Mouse (Mus musculus) heart, postnatal 10 days (tissue): ENCODE data around the gene Robo3. TPM values are rescaled to one million over a fixed set of nuclear protein-coding genes. Genes with fewer than 3 reads are reported as not detected.

Source experiments
- DNase-seq, 2 experiments: peaks; one replicate each; pipeline ENCODE4 v3.0.0; 2021
- intact Hi-C: fragments of 180-260 bp; cut with DNase I; formaldehyde crosslinking; loops from one replicate; pipeline ENCODE4 v1.15.1; 2025
- total RNA-seq, 2 experiments: library from RNA; stranded (reverse); gene quantifications; 2 replicates each; pipeline ENCODE4 v1.2.3; 2021

Robo3 gene
- total RNA-seq = not detected

DNA sequence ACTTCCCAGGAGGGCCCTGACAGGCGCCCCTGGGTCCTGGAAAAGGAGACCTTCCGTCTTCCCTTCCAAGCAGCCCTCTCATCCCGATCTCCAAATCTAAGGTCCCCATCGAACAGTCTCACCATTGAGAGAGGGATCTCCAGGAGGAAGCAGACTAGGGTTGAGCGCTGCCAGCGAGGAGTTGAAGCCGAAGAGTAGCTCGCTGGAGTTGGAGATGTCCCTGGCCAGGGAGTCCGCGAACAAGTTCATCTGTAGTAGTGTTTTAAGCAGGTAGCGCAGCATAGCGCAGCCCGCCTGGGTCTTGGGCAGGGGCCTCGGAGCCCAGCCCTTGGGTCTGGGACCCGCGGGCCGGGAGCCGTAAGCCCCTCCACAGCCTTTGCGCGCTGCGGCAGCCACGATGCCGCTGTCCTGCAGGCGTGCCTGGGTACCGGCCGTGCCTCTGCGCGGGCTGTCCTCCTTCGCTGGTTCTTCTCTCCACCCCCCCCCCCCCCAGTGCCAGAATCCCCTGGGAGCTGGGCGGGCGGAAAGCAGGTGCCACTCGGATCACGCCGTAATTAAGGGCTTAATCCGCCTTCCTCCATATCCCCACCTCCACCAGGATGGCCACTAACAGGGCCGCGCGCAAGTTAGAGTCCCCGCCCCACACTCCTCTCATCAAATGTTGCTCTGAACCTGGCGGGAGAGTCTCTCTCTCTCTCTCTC is at the start of gene Robo3:
TSS of gene Robo3 (minus strand) at position 527 of the 702 bp plus-strand sequence.
- no peak for DNase-seq
- intact Hi-C loops = no loop called here

DNA sequence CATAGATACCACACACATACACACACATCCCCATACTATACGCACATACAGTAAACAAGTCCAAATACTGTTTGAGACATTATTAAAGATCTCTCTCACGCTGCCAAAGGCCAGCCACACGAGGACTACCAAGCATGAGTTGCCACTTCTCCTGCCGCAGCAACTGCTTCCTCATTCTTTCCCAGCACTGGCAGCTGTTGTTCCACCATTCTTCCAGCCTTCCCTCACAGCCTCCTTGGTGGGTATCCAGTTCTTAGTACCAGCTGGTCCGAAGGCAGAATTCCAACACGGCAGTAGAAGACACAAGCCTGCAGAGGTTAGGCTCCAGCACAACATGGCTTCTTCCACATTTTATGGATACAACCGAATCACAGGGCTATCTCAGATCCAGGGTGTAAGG is 41.9 kb upstream of the Robo3 start:
- intact Hi-C loops = no loop called here
- DNase-seq = no peak

DNA sequence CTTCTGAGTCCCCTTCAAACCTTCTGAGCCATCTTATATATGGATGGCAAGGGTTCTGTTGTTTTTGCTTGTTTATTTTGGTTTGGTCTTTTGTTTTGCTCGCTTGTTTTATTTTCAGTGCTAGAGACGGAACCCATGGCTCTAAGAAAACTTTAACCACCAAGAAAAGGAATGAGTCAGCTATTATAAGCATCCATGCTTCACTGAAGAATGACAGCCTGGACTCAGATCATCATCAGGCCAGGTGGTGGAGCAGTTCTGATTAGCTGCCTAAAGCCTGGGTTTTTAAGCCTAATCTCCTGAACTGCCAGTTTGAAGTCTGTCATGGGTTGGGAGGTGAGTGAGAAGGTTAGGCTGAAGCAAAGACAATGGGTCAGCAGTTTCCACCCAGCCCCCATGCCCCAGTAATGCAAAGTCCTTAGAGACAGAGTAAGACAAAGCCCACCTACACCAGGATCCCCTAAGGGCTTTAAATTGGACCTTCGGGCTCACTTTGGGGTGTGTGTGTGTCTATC is 40.6 kb upstream of the Robo3 start:
- DNase-seq = no peak
- intact Hi-C loops = no loop called here

DNA sequence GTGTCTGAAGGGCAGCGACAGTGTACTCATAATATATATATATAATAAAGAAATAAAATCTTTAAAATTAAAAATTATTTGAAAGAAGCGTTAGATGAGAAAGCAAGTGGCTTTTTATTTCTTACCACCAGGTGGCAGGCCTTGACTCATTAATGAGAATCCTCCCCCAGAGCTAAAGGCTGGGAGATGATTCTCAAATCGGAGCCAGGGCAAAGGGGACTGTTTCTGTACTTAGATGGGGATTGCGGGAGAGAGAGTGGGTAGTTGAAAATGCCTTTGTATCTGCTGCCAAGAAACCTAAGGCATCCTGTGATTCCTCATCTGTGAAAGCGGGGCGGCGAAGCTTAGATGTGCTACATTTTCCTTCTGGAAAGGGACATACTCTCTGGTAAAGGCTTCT is 29.7 kb upstream of the Robo3 start:
- DNase-seq = peak; percentile 62 to 72

DNA sequence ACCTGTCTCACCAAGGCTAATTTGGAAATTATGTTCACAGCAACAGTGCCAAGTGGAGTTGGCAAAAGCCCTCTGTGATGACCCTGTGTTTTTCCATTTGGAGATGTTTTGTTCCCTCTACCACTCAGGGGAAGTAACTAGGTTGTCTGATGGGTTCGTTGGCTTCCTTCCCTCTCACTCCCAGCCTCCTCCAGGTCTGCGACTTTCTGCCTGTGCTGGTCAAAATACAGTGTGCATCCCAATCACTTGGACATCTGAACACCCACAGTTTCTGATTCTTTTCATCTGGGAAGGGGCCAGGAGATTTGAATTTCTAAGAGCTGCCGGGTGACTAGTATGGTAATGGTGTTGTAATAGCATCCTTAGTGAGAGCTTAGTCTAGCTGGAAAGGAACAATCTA is 28.5 kb upstream of the Robo3 start:
- intact Hi-C loops = loop anchor here (2.0 to 5.0 kb wide), 2 partner anchors 31 to 176 kb away; no protein-coding TSS in a partner anchor
- DNase-seq = no peak

More for the DNA sequence above, 29.7 kb upstream of the Robo3 start:
- intact Hi-C loops = loop anchor here (1.0 to 5.0 kb wide), 3 partner anchors 82 to 175 kb away; no protein-coding TSS in a partner anchor

DNA sequence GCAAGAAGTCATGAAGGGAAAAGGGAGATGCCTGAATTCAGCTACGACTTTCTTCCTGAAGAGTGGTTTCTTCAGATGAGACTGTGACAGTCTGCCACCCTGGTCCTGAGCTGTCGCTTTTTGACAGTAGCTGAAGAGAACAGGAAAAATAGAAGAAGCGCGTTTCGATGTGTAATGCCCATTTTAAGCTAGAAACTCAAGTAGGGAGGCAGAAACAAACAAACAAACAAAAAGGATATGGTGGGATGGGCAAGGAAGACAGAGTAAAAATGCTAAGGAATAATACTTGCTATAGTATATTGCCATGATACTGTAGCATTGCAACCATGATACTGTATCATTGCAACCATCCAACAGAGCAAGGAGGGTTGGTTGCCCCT is 27.9 kb upstream of the Robo3 start:
- DNase-seq = no peak
- intact Hi-C loops = loop anchor here (2.0 to 5.0 kb wide), 2 partner anchors 30 to 176 kb away; no protein-coding TSS in a partner anchor

DNA sequence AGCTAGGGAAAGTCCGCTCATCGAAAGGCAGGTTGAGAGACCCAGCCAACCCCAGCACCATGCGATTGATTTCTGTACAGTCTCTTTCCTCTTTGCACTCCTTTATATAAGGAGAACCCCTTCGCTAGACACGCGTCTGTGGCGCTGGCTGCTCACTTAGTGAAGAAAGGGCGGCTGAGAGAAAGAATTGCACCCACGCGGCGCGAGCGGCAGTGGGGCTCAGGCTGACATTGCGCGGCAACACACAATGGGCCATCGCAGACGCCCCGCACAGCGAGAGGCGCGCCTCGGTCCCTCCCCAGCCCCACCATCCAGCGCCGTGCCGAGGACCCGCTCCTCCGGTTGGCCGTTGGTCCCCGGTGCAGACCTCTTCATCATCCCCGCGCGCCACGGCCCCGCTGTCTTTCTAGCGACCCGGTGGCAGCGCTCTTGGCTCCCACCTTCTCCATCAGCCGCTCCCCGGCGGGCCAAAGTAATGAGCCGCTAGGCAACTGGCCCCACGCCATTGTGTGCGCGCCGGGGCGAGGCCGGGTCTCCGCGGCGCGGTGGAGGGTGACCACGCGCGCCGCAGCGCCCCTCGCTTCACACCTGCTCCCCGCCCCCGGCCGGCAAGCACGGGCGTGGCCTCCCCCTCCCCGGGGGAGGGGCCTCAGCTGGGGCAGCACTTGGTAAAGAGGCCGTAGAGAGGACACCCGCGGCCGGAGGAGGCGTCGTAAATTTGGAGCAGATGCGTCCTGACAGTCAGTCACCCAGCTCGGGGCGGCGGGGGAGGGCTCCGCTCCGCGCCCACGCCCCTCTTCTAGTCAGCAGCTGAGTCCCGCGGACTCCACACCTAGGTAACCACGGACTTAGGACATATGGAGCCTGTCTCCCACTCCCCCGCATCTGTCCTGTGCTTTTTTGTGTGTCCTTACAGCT is 27.3 kb upstream of the Robo3 start:
- intact Hi-C loops = loop anchor here (2.0 to 5.0 kb wide), 2 partner anchors 30 to 177 kb away; no protein-coding TSS in a partner anchor
- peak; percentile 21 to 30 for DNase-seq

DNA sequence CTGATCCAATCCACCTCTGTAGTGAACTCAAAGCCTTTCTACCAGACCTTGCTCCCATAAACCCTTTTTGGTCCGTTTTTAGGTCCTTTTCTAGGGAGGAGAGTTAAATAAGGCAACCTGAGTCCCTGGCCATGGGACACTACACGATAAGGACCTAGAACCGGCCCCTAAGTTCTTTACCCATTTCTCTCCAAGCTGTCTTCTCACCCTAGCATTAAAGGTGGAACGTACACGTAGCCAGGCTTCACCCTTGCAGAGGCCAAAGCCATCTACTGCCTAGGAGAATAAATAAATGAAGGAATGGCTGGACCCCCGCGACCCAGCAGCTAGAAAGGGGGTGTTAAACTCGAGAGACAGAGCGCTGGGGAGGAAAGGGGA is 26.6 kb upstream of the Robo3 start:
- intact Hi-C loops = loop anchor here (2.0 to 5.0 kb wide), 2 partner anchors 29 to 178 kb away; no protein-coding TSS in a partner anchor

DNA sequence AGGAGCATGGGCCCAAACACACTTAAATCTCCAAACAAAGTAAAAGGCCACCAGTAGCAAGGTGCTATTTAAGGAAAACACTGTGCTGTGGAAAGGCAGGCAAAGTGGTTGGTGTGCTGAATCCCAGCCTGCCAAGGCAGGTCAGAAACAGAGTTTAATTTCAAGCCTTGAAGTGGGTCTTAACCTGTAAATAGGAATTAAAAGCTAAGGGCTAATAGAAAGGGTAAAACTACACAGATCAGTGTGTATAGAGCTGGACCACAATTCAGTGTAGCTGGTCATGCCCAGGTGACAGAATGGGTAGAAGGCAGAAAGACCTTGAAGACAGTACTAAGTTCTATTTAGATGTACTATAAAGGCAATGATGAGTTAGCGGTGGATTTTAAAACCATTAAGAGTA is 24.1 kb upstream of the Robo3 start:
- DNase-seq = no peak
- intact Hi-C loops = no loop called here

More for the DNA sequence above, 26.6 kb upstream of the Robo3 start:
- DNase-seq = no peak

DNA sequence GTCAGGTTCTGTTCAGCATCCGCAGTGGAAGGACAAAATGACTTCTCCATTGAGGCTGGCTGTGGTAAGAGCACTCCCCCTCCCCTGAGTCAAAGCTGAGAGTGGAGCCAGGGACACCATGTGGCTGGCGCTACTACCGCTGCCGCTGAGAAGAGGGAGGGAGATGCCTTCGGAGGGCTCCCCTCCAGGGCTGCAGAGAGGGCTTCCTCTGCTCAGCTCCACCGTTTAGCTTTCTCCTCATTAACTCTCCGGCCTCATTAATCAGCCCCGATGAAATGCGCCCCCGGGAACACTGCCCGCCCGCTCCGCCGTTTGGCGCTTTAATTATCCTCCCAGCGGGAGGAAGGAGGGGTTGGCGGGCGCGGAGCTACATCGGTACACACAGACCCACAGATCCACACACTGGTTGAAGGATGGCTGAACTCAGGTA is 23.4 kb upstream of the Robo3 start:
- no peak for DNase-seq
- intact Hi-C loops = no loop called here

DNA sequence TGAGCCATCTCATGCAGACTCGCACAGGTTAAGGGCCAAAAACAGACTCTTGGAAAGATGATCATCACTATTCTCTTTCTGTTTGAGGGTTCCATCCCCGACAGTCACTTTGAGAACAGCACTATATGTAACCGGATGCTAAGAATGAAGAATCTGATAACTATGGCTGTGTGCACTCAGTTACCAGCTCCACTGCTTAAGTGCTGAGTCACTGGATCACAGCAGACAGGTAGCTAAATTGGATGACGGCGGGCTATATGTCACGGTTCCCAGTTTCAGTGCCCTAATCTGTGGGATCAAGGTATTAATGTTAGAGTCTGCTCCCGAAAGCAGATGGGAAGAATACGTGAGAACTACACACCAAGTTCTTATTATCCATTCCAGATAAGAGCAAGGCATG is 22.8 kb upstream of the Robo3 start:
- no peak for DNase-seq
- intact Hi-C loops = no loop called here

DNA sequence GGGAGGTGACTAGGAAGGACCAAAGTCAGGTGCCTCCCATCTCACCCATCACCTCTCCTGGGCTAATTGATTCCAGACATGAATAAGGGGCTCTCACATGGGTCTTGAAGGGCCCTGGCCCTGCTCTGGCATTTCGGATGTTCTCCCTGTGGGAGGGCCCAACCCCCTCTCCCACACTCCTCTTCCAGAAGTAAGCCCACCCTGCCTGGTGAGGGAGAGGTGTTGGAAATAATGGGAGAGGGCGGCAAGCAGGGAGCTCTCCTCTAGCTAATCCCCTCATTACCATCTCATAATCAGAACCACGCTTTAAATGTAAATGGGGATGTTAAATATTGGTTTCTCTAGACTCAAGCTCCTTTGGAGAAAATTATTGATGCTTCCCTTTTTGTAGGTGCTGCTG is 21.9 kb upstream of the Robo3 start:
- no peak for DNase-seq
- intact Hi-C loops = no loop called here

DNA sequence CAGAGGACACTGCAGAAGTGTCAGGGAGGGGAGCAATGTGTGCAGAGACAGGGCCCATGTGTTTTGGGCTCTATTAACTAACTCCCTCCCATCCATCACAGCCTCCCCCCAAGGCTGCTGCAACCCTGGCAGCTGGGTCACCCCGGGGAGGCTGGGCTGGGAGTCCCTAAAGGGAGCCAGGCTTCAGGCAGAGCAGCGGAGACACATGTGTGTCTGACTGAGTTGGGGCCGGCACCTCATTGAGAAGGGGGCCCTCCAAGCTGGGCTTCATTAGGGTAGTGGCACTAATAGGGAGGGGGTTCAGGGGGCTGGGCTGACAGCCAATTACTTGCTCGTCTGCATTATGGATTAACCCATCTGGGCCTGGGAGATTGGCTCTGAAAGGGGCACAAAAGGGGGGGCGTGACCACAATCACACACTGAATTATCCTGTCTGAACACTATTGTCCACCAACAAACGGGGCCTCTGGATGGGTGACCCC is 21.0 kb upstream of the Robo3 start:
- no peak for DNase-seq
- intact Hi-C loops = no loop called here

DNA sequence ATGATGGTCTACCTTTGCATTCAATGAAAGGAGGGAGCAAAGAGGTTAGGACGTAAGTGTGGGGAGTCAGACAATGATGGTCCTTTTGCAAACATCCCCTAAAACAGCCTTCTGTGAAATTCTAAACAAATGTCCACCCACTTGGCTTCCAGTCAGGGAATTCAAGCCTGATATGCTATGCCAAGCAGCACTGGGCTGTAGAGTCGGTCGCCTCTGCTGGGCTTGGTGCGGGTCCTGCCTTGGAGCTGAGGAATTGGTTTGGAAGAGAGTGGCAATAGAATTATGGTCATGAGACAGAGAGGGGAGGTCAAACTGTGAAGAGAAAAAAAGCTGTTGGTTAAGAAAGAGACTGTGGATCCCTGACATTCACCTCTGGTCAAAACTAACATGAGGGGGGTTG is 20.3 kb upstream of the Robo3 start:
- DNase-seq = no peak
- intact Hi-C loops = no loop called here

DNA sequence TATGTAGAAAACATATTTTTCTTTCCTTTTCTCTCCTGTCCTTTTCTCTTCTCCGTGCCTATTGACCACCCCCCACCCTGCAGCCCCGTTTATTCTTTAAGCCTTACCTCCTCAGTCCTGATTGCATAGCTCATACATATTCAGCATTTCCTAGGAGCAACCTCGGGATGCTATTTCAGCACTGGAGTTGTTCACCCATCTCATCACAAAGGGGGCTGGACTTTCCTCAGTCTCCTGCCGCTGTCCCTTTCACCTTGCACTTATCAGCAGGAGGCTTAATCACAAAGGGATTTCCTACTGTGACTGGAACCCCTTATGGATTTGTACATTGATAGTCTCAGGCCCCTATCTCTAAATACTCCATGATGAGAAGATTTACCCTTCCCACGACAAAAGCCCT is 19.4 kb upstream of the Robo3 start:
- DNase-seq = no peak
- intact Hi-C loops = no loop called here

DNA sequence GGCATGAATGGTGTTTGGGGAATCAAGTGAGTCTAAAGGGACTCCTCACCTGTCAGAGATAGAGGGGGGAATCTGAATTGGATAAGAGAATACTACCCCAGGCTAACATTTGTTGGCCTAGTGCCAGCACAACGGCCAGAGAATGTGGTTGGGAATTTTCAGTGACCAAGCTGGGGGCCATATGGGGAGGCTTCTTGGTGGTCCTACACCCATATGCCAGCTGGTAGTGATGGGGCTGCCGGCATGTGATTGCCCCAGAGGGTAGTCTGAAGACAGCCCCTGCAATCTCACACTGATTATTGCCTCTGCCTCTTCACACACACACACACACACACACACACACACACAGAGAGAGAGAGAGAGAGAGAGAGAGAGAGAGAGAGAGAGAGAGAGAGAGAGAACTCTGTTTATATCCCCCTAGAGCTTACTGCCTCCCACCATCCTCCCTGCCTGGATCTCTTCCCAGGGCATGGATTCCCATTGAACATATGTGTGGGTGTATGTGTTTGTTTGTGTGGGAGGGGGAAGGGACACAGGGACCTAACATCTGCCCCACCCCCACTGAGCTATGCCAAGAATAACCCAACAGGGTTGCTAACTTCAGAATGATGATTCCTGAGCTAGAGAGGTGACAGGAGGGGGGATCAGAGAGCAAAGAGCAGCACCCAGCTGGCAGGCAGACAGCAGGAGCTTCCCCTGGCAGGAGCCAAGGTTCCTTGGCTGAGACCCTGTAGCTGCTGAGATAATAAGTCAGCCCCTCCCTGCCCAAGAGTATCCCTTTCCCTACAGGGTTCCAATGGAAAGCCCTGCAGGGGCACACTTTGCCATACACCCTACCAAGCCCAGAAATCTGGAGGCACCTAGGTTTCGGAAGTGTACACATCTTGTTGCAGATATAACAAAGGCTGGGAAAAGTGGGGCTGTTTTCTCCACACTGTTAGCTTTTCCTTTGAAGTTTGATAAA is 5.0 kb upstream of the Robo3 start:
- DNase-seq = no peak
- intact Hi-C loops = no loop called here

DNA sequence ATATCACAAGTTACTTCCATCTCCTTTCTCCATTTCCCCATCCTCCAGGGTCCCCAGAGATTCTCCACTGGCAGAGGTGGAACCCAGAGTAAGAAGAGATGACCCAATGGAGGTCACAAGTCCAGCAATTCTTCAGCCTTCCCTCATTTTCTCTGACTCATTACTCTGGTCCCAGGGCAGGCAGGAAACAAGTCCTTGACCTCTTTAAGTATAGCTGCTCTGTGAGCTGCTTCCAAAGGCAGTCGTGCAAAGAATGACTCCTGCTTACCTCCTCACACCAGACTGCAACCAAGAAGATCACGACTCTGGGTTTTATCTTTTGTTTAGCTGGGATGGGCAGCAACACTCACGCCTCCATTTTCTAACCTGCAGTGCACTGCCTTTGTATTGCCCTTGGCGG is 2.6 kb upstream of the Robo3 start:
- intact Hi-C loops = loop anchor here (2.0 kb wide), 1 partner anchor 13 kb away; no protein-coding TSS in a partner anchor
- no peak for DNase-seq

DNA sequence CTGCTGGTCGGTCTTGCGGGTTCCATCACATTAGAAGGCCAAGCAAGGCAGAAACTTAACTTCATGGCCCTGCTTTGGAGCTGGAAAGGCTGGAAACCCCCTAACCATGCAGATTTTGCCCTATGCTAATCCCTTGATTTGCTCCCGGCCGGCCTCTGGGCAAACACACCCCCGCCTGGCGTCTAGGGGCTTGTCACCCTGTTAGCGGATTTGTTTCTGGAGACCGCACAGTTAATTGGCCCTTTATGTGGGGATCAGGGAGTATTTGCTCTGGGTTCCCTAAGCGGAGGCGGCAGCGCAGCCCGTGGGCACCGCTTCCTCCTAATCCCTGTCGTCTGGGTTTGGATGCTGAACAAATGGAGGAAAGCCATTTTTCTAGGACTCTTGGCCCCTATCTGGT is 1.9 kb upstream of the Robo3 start:
- DNase-seq = no peak
- intact Hi-C loops = loop anchor here (2.0 kb wide), 1 partner anchor 14 kb away; no protein-coding TSS in a partner anchor

DNA sequence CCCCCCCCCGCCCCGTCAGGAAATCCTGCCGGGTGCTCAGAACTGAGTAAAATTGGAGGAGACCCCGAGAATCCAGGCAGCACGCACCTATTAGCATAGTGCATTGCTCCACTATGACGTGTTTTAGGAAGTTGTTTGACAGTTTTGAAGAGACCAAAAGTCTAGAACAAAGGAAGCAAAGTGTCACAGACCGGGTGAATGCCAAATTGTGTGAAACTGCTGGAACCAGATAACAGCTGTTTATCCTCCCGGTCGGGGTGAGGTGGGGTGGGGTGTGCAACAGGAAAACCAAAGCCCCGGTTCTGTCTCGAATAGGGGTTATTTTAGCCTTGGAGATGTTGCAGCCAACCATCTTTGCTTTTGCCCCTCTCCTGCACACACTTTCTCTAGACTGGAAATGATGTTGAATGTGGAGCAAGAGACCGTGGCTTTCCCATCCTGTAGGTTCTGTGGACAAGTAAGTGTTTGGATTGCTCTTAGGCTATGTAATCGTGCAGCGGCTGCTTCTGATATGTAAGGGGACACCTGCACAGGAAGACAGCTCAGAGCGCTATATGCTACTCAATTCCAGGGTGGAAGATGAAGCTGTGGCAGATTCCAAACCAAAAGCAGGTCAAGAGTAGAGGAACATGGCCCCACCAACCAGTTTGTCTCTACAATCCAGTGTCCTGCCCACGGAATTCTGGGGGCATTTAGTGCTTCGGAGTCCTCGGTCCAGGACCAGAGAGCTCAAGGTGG is 946 bp upstream of the Robo3 start:
- no peak for DNase-seq
- intact Hi-C loops = loop anchor here (2.0 kb wide), 1 partner anchor 15 kb away; no protein-coding TSS in a partner anchor
